9 mouse cellular contexts compared by ENCODE assay signal in genomic region chr4:4299631-4300030, GRCm38 (mm10).
DNase-seq lines count a peak whose midpoint lies in the region; ATAC-seq and TF ChIP-seq lines count a peak whose summit lies in the region.
"Had no signal": no experiment of that assay in that cellular context is flagged by ENCODE, and none has a peak within 500 bp of the region (broad histone marks: within the 10 kb centered on the region; RNA-seq: fewer than 3 reads in every experiment).

No protein-coding gene starts in this region.

- H3K27ac ChIP-seq in left cerebral cortex, adult 2 months: no peak overlapping the region
- H3K27ac ChIP-seq in ES-Bruce4 (ENCODE audit: insufficient read depth, low read length): no peak overlapping the region
- no peak overlapping the region for H3K27ac ChIP-seq in limb, embryonic 13.5 days

- ATAC-seq in limb, embryonic 13.5 days (ENCODE audit: low FRiP score, low read depth): peak; percentile 48; the same call in 1 of the 2 replicates
- ATAC-seq in megakaryocyte, adult 5-6 weeks (ENCODE audit: poor library complexity, severe bottlenecking): no peak

- intact Hi-C loops in left cerebral cortex, adult 2 months (cut with DNase I): loop anchor here (10.0 kb wide), 1 partner anchor 155 kb away; no protein-coding TSS in a partner anchor

- H3K9me3 ChIP-seq in ES-Bruce4 (replicated peaks; ENCODE audit: control insufficient read depth, insufficient read depth, low read length, poor library complexity, severe bottlenecking): no peaks in the 10 kb centered on the region
- H3K9me3 ChIP-seq in limb, embryonic 13.5 days: no peaks in the 10 kb centered on the region

- no peaks in the 10 kb centered on the region for H3K36me3 ChIP-seq in ES-Bruce4 (ENCODE audit: control insufficient read depth, insufficient read depth, low read length, poor library complexity, severe bottlenecking)
- H3K36me3 ChIP-seq in limb, embryonic 13.5 days: no peaks in the 10 kb centered on the region

- no peak overlapping the region for H3K4me2 ChIP-seq in limb, embryonic 13.5 days (replicated peaks)

- TF ChIP-seq EP300 in ES-Bruce4 (IDR thresholded peaks at IDR 0.05; ENCODE audit: insufficient read depth, low read depth, low read length): no peak

- TF ChIP-seq CTCF in left cerebral cortex, adult 2 months (IDR thresholded peaks at IDR 0.05): peak; percentile 28; the same call in 1 of the 2 replicates
- peak; percentile 63 for TF ChIP-seq CTCF in ES-Bruce4 (IDR thresholded peaks at IDR 0.05; ENCODE audit: low read depth, low read length)

- no peaks in the 10 kb centered on the region; the same call in 1 of the 2 replicates for H3K27me3 ChIP-seq in ES-Bruce4 (ENCODE audit: control insufficient read depth, insufficient read depth, low read length, poor library complexity, severe bottlenecking)
- H3K27me3 ChIP-seq in limb, embryonic 13.5 days: no peaks in the 10 kb centered on the region

- H3K9ac ChIP-seq in ES-Bruce4 (ENCODE audit: low read depth, poor library complexity, severe bottlenecking): no peak overlapping the region
- H3K9ac ChIP-seq in limb, embryonic 13.5 days: no peak overlapping the region

- TF ChIP-seq POLR2A in ES-Bruce4 (IDR thresholded peaks at IDR 0.05; ENCODE audit: insufficient read depth, low read length): no peak

- no peaks in the 10 kb centered on the region for H3K4me1 ChIP-seq in ES-Bruce4 (ENCODE audit: control insufficient read depth, insufficient read depth, low read length)
- 0 out of 2 replicates have a peak, but pooled peaks cover 5% of the 10 kb centered on the region for H3K4me1 ChIP-seq in limb, embryonic 13.5 days

- 33% methylated on average over 1 of the region's 1 CpGs for WGBS in limb, embryonic 13.5 days

- no peak overlapping the region for H3K4me3 ChIP-seq in left cerebral cortex, adult 2 months
- no peak overlapping the region for H3K4me3 ChIP-seq in ES-Bruce4 (ENCODE audit: low read depth, low read length)
- no peak overlapping the region for H3K4me3 ChIP-seq in limb, embryonic 13.5 days

- DNase-seq in left cerebral cortex, adult 2 months (ENCODE audit: extremely low spot score in 1 of 2, low spot score in 2 of 2): no peak
- DNase-seq in left cerebral cortex, adult 9 months (ENCODE audit: low spot score in 2 of 2): no peak
- DNase-seq in embryo, embryonic 10.5 days (ENCODE audit: low spot score): peak; percentile 54
- DNase-seq in urinary bladder, postnatal 14 days (ENCODE audit: low spot score): no peak
- DNase-seq in layer of hippocampus, postnatal 14 days (ENCODE audit: low spot score in 2 of 2): no peak
- DNase-seq: gastrocnemius, postnatal 36 days had no signal
